In genomic region chr12:90398564-90398963, GRCm38 (mm10) we compare ENCODE assay signal across 9 mouse cellular contexts.
DNase-seq lines count a peak whose midpoint lies in the region; ATAC-seq and TF ChIP-seq lines count a peak whose summit lies in the region.
"Had no signal": no experiment of that assay in that cellular context is flagged by ENCODE, and none has a peak within 500 bp of the region (broad histone marks: within the 10 kb centered on the region; RNA-seq: fewer than 3 reads in every experiment).

No protein-coding gene starts in this region.

- in situ Hi-C loops in ES-E14 (cut with MboI; ENCODE audit: low sequenced_read_pairs in 2 of 2, unreplicated experiment in 2 of 2): loop anchor here in 1 of 2 experiments (25.0 kb wide), 1 partner anchor 911 kb away; no protein-coding TSS in a partner anchor

- H3K36me3 ChIP-seq in ES-E14 (ENCODE audit: control insufficient read depth, insufficient read depth, low read length, poor library complexity, severe bottlenecking): no peaks in the 10 kb centered on the region
- H3K36me3 ChIP-seq: limb, embryonic 13.5 days had no signal

- no peak overlapping the region for H3K4me3 ChIP-seq in ES-E14 (ENCODE audit: insufficient read depth in 1 of 2, low read depth in 1 of 2, low read length in 2 of 2, poor library complexity in 1 of 2, severe bottlenecking in 1 of 2)
- H3K4me3 ChIP-seq: limb, embryonic 13.5 days had no signal

- no peak for ATAC-seq in frontal cortex, adult (ENCODE audit: low TSS enrichment)

- H3K27ac ChIP-seq in ES-E14 (ENCODE audit: insufficient read depth, low read depth, low read length, poor library complexity, severe bottlenecking): no peak overlapping the region
- H3K27ac ChIP-seq: limb, embryonic 13.5 days had no signal

- no peaks in the 10 kb centered on the region for H3K9me3 ChIP-seq in ES-E14 (ENCODE audit: control insufficient read depth, insufficient read depth, low read depth, low read length)
- H3K9me3 ChIP-seq: limb, embryonic 13.5 days had no signal

- H3K9ac ChIP-seq in ES-E14 (ENCODE audit: insufficient read depth, low read depth, low read length, poor library complexity, severe bottlenecking): no peak overlapping the region
- H3K9ac ChIP-seq: limb, embryonic 13.5 days had no signal

- no peaks in the 10 kb centered on the region for H3K4me1 ChIP-seq in ES-E14 (ENCODE audit: control insufficient read depth in 2 of 2, insufficient read depth in 2 of 2, low read length in 2 of 2, poor library complexity in 1 of 2)
- H3K4me1 ChIP-seq: limb, embryonic 13.5 days had no signal

- DNase-seq in adrenal gland, postnatal 10 days: peak; percentile 43
- no peak for DNase-seq in adrenal gland, adult 18-20 months (ENCODE audit: low spot score in 2 of 2)
- peak; percentile 6 for DNase-seq in kidney, postnatal 14 days
- DNase-seq in kidney, adult 11 months: no peak
- peak; percentile 19 for DNase-seq in ES-E14 (ENCODE audit: low read depth, low spot score)
- peak; percentile 4 for DNase-seq in embryo, embryonic 9.5 days (ENCODE audit: extremely low spot score)
- DNase-seq in retina, postnatal 1 day: peak; percentile 39

TF ChIP-seq in ES-E14, 5 proteins besides CTCF, POLR2A, EP300 and RAD21:
- TF ChIP-seq ZNF384 (IDR thresholded peaks at IDR 0.05; ENCODE audit: low read depth, low read length) (no peak), ZC3H11A (IDR thresholded peaks at IDR 0.05; ENCODE audit: borderline replicate concordance, low read depth, low read length) (no peak), CHD2 (IDR thresholded peaks at IDR 0.05; ENCODE audit: low read depth, low read length) (no peak), MAFK (IDR thresholded peaks at IDR 0.05; ENCODE audit: insufficient read depth, low read depth, low read length) (no peak), HCFC1 (IDR thresholded peaks at IDR 0.05; ENCODE audit: borderline replicate concordance, insufficient read depth, low read length) (no peak)

Comparison
In these comparisons a context has a peak if more than half of its experiments do, and no peak if none do; other contexts are left out.
1. DNase-seq: peak in adrenal gland, postnatal 10 days (single experiment), kidney, postnatal 14 days (single experiment), ES-E14 (single experiment), embryo, embryonic 9.5 days (single experiment) and retina, postnatal 1 day (single experiment); none in adrenal gland, adult 18-20 months (0 of 2) and kidney, adult 11 months (single experiment).